Mouse (Mus musculus) embryonic fibroblast, embryonic 13.5 days (primary cell): ENCODE results near the gene Zbtb38.

Experiments
- CTCF ChIP-seq: IDR thresholded peaks from 2 replicates; pipeline ENCODE4 v1.5.1; 2011; ENCODE audit warnings: mild to moderate bottlenecking, control low read depth, low read length, moderate library complexity, borderline replicate concordance; ENCODE audit not compliant: insufficient read depth
- POLR2A ChIP-seq: IDR thresholded peaks from 2 replicates; pipeline ENCODE4 v1.6.1; 2011; ENCODE audit warnings: low read depth, mild to moderate bottlenecking, control low read depth, low read length, moderate library complexity

GRCm38 (mm10) chr9:96696141-96696561 lies 56.5 kb downstream of the Zbtb38 start:
- no peak for TF ChIP-seq CTCF
- no peak for TF ChIP-seq POLR2A
